Mouse (Mus musculus) olfactory bulb, adult 2 months (tissue): Measurements from ENCODE around the gene Krt80.

Experiments used
- CTCF ChIP-seq: fragments of 200-500 bp; IDR thresholded peaks from 2 replicates; pipeline ENCODE4 v1.5.1; 2012; ENCODE audit warnings: low read depth, mild to moderate bottlenecking, low read length, moderate library complexity; ENCODE audit not compliant: insufficient read depth
- POLR2A ChIP-seq: fragments of 200-500 bp; IDR thresholded peaks from 2 replicates; pipeline ENCODE4 v1.6.1; 2012; ENCODE audit warnings: mild to moderate bottlenecking, low read depth, low read length, moderate library complexity; ENCODE audit not compliant: insufficient read depth

GRCm38 (mm10) chr15:101410775-101411174, 40.8 kb upstream of the Krt80 start, which contains the start of gene Krt7:
- no peak for TF ChIP-seq CTCF
- no peak for TF ChIP-seq POLR2A
